Mouse (Mus musculus) cerebellum, adult 9-11 months (tissue): ENCODE measurements around the gene Phospho1.

Experiments used
- DNase-seq: peaks from one replicate; pipeline ENCODE4 v3.0.0; 2022

The Phospho1 gene

DNA sequence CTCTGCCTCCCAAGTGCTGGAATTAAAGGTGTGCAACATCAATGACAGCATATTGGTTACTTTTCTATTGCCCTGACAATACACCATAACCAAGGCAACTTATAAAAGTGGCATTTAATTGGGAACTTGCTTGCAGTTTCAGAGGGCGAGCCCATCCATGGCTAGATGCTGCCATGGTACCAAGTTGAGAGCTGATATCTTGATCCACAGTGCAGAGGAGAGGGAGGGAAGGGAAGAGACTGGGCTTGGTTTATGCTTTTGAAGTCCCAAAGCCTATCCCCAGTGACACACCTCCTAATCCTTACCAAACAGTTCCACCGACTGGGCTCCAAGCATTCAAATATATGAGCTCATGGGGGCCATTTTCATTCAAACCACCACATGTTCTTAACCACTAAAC lies 10.2 kb upstream of the Phospho1 start:
- no peak for DNase-seq

DNA sequence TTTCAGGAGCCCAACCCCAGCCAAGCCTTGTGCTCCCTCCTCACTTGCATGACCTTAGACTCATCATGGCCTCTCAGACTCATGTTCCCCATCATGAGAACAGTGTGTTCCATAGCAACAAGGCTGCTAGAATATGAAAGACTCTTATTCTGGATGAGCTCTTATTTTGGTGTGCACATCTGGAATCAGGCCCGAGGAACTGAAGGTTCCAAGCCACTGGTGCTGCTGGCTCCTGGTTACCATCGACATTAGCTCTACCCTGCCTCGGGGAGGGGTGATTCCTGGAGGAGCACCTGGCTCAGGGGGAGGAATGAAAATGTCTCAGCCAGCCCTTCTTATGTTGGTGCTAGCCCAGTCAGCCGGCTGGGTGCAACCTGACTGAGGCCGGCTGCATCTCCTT lies 9.4 kb upstream of the Phospho1 start:
- no peak for DNase-seq

DNA sequence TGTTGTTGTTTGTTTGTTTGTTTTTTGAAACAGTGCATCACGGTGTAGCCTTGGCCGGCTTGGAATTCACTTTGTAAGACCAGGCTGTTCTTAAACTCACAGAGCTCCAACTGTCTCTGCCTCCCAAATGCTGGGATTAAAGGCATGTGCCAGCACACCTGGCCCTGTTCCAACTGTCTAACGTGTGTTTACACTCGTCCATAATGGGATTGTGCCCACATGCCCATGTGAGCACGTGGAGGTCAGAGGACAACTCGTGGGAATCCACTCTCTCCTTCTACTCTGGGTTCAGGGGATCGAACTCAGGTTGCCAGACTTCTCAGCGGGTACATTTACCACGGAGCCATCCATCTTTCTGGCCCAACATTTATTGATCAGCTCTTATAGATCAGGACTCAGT lies 8.9 kb upstream of the Phospho1 start:
- DNase-seq, result no peak

DNA sequence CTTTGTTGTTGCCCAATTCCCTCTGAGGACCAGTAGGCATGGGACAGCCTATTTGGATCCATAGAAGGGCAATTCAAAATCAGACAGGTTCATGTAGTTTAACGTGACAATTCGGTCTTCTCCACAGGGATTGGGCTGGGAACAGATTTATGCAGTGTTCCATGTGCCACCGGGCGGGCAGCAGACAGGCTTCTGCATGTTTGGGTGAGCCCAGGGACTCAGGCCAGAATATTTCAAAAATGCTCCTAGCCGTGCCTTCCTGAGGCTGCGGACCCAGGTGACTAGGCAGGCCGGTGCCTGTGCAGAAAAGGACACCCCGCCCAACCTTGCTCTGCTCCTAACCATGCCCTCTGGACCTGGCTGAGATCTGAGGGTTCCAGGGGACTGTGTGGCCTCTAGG lies 5.2 kb upstream of the Phospho1 start:
- DNase-seq, result no peak

DNA sequence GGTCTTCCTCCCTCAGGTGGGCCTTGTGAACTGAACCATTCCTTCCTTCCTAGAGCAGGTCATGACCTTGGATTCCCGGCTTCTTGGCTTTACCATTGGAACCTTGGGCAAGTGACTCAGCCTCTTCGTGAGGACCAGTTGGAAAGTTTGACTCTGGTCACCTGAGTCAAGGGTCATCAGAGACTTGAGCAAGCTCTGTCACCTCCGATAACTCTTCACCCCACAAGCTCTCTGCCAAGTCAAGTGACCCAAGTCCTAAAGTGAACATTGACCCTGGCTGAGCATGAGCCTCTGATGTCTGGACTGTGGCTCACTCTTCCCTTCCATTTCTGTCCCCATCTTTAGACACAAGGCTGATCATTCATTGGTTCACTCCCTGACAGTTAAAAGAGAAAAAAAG lies 2.8 kb upstream of the Phospho1 start:
- DNase-seq, result peak; percentile 10

DNA sequence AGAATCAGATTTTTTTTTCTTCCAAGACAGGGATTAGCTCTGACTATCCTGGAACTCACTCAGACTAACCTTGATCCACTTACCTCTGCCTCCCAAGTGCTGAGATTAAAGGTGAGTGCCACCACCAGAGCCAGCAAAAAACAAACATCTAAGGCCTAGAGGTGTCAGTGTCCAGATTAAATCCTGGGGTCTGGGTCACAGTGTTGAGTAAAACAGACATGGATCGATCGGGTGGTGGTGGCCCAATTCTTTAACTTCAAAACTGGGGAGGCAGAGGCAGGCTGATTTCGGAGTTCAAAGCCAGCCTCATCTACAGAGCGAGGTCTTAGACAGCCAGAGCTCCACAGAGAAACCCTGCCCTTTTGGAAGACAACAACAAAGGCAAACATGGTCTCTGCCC lies 1.9 kb upstream of the Phospho1 start:
- DNase-seq, result peak; percentile 7

DNA sequence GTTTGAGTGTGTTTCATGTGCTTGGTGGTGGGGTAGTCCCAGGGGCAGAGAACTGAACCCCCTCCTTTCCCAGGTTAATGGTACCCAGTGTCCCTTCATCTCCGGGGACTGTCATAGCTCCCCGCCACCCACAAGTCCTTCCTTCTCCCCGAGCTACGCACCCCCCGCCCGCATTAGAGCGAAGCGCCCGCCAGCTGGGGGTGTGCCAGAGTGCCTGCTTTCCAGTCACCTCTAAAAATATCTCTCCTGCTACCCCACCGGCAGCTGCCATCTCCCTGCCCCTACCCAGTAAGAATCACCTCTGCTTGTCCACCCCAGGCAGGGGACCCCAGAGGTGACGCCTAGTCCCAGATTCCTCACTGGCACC lies 561 bp downstream of the Phospho1 start:
- DNase-seq, result peak; percentile 85

DNA sequence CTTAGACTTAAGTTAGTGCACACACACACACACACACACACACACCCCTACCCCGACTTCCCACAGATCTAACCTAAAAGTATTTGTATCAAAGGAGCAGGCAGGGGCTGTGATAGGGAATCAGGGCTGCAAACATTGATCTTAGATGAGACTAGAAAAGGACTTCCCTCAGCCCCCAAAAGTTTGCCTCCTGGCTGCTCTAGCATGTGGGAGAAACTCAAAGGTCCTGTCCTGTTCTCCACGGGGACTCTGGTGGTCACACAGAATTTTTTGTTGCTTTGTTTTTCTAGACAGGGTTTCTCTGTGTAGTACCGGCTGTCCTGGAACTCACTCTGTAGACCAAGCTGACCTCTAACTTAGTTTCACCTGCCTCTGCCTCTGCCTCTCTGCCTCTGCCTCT lies 1.3 kb downstream of the Phospho1 start:
- peak; percentile 8 for DNase-seq

DNA sequence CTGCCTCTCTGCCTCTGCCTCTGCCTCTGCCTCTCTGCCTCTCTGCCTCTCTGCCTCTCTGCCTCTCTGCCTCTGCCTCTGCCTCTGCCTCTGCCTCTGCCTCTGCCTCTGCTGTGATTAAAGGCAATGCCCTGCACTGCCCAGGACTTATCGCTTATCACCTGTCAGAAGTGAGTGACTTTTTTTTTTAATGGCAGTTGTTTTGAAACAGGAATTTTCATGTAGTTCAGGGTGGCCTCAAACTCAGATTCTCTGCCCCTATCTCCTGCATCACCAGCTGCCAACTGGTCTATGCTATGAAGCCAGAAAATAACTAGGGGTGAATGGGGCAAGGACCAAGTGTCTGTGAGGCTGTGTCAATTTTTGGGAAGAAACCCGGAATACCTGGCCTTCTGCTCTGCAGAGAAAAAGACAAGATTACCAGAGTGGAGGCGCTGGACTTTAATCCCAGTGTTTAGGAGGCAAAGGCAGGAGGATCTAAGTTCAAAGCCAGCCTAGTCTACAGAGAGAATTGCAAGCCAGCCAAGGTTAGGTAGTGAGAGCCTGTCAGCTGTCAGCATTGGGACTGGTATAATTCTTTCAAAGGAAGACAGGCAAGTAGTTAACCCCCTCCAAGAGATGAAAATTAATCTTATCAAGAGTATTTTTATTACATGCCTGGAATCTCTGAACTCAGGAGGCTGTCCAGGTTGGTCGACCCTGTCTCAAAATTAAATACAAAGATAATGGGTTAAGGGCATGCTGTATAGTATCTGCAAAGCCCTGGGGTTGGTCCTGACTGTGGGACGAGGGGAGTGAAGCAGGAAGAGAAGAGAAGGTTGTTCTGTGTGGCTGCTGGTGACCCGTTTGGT lies 2.2 kb downstream of the Phospho1 start:
- peak; percentile 12 for DNase-seq

DNA sequence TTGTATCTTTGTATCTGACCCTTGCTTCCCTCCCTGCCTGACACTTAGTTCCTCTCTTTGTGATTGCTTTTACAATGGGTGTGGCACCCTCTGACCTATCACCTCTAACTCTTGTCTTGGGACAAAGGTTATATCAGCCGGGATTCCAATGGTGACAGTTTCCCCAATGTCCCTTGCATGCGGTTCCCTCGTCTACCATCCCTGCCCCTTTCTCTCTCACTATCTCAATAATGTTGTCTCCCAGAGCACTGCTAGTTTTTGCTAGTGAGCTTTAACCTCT lies 2.8 kb downstream of the Phospho1 start:
- DNase-seq, result peak; percentile 4

DNA sequence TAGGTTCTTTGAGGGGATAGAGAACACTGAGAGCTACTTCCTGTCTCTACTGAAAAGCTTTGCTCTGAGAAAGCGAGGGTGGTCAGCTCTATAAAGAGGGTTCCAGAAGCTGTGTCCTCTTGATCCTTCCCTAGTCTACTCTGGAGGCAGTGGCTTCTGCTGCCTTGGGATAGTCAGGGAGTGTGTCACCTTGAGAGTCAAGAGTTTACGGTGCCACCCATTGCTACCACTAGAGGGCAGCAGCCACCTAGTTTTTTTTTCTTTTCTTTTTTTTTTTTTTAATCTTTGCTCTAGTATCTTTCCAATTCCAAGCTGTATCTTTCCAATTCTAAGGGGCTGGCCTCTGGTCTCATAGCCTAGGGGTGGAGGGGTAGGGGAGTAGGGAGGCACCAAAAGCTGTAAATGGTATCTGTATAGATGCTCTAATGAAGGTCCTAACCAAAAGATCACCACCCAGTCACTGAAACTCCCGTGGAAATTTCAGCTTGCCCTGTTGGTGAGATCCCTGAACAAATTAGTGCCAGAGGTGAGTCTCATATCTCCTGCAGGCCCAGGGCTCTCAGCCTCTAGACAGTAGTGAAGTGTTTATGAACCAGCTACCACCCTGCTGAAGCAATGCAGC lies 3.3 kb downstream of the Phospho1 start:
- peak; percentile 67 for DNase-seq

DNA sequence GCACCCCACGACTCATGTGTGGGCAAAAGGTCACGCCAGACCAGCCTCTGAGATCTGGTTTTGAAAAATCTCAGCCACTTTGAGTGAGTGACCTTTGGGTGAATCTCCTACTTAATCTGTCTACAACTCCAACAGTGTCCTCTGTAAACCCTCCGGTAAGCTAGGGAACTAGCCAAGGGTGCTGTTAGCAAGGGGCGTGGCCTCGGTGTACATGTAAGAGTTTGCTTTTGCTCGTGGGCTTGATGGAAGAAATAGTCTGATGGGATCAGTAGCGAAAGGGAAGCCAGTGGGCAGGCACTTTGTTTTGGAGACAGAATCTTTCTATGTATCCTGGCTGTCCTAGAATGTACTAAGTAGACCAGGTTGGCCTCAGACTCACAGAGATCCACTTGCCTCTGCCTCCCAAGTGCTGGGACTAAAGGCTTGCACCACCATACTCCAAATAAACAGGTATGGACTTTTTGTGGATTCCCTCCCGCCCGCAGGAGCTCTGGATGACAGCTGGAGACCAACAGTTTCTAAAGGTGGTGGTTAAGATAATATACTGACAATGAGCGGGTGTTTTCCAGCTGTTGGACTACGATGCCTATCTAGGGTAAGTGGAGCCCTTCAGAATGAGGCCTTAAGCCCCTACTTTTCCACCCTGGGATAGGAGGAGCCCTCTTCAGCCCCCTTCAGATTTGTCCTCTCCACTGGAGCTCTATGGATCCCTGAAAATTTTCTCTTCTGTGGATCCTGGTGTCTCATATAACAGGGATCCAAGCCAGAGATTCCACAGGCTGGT lies 4.1 kb downstream of the Phospho1 start:
- DNase-seq, result peak; percentile 10

DNA sequence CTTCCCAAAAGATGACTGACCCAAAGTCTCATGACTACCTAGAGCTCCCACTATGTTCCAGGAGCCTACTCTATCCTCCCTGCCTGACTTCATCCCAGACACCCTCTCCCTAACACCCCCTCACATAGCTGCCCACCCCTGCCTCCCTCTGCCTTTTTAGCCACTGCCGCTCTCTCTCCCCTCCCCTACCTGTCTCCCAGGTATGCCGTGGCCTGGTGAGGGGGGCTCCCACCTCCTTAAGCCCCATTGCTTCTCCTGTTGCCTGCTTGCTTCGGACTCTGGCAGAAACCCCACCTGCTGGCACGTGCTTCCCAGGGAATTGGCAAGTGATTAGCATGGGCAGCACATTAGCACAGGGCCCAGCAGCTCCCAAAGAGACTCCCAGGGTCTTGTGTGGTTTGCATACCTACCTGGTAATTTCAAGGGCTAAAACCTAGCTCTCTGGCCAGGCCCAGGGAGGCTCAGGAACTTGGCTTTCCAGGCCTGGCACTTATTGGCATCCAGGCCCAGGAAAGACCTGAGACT lies 5.3 kb downstream of the Phospho1 start:
- peak; percentile 14 for DNase-seq

DNA sequence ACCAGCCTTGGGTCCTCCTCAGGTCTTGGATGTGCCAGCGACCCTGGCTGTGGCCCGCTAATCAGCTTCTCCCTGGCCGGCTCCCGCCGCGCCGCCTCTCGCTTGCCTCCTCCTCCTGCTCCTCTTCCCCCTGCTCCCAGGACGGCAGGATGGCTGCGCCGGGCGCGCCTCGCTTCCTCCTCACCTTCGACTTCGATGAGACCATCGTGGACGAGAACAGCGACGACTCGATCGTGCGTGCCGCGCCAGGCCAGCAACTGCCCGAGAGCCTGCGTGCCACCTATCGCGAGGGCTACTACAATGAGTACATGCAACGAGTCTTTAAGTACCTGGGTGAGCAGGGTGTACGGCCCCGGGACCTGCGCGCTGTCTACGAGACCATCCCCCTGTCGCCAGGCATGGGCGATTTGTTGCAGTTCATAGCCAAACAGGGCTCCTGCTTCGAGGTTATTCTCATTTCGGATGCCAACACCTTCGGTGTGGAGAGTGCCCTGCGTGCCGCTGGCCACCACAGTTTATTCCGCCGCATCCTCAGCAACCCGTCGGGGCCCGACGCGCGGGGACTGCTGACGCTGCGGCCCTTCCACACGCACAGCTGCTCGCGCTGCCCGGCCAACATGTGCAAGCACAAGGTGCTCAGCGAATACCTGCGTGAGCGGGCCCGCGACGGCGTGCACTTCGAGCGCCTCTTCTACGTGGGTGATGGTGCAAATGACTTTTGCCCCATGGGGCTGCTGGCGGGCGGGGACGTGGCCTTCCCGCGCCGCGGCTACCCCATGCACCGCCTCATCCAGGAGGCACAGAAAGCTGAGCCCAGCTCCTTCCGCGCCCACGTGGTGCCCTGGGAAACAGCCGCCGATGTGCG lies 6.3 kb downstream of the Phospho1 start:
- DNase-seq, result peak; percentile 17

DNA sequence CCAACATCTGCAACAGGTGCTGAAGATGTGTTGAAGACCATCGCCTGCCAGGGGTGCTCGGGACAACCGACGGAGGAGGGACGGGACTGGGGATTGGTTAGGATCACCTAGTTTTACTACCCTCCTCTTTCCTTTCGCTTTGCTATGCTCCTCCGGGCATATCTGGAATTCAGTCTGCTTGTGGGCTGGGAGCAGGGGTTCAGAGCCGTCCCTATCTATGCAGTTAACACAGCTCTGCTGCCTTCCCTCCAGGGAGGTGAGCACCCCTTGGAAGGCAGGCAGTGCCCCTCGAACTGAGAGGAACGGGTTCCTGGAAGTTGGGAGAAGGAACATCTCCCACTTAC lies 6.9 kb downstream of the Phospho1 start:
- DNase-seq, result no peak

DNA sequence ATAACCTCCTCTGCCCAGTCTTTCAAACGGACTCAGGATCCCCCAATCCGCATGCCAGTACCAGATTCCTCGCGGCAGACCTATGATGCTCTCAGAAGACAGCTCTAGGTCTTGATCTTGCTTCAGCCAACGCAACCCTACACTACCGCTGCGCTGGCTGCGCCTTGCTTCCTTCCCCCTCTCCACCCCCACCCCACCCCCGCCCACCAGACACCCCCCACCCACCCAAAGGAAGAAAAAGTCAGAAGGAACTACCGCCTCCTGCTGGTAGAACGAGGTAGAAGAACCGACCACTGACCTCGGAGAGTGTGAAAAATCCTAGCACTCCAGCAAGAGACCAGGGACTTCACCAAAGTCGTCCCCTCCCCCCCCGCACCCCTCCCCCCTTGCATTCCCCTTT lies 7.3 kb downstream of the Phospho1 start:
- DNase-seq, result no peak

DNA sequence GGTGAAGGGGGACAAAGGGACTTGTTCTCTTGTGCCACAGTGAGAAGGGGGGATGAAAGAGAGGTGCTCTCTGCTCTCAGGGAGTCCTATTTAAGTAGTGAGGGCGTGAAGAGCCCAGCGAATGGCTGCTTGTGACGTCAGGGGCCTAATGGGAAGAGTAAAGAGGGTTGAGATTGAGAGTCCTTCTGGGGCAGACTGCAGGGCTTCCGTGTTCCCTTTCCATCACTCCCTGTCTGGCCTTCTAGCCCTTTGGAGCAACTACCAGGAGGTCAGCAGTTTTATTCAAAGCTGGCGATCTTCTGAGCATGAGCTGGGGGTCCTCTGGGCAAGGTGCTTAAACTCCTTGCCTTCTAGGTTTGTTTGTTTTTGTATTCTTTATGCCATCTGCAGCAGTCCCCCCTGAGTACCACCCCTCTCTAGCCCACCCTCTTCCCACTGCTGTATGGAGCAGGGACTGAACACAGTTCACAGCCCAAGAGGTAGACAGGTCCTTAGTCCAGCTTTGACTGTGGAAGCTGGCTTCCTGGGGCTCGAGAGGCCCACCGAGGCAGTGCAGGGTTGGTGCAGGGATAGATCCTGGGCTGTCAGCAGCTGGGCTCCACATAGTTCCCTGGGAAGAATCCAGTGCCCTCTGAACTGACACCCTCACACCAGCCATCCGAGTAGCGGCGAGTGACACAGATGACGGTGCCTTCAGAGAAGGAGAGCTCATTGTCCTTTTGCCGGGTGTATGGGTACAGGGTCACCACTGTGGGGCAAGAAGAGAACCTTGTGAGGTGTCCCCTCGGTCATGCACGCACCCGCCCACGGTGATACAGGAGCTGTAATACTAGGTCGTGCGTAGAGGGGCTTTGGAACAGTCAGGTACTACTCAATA lies 8.1 kb downstream of the Phospho1 start:
- no peak for DNase-seq

DNA sequence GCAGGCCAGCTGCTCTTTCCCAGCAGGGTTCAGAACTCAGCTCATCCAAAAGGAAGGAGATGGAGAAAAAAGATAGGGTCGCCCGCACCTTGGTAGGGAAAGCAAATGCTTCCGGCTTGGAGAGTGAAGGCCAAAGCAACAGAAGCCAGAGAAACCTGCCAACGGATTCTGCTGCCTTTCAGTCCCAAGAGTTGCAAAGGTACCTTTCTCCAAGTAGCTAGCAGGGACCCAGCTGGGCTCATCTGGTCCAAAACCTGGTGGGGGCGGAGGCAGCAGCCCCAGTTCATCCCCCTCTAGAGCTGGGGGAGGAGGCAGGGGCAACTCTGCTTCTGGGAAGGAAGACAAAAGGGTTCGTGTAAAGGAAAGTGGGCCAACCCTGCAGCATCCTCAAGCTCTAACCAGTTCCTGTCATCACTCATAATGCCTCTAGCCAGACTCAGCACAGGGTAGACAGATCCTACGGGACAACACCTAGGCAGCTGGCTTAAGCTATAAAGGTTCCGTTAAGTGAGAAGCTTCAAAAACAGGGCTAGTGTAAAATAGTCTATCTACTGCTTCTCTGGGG lies 8.8 kb downstream of the Phospho1 start:
- no peak for DNase-seq

DNA sequence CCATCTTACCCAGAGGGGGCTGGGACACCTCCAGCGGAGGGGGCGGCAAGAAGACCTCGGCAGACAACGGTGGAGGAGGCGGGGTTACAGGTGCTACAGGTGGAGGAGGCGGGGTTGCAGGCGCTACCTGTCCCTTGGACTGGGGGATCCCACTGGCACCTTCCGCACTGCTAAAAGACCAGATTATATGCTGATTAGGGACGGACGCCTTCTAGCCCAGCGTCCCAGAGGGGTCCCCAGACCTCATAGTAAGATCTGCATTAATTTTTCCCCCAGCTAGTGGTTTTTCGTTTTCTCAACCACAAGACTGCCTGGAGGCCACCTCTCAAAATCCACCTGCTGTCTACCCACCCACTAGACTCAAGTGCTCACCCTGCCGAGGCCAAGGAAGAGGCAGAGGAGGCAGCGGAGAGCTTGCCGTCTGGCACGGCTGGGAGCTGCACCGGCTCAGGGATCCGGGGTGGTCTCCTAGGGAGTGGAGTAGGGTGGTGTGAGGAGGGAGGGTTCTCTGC lies 9.4 kb downstream of the Phospho1 start:
- no peak for DNase-seq

DNA sequence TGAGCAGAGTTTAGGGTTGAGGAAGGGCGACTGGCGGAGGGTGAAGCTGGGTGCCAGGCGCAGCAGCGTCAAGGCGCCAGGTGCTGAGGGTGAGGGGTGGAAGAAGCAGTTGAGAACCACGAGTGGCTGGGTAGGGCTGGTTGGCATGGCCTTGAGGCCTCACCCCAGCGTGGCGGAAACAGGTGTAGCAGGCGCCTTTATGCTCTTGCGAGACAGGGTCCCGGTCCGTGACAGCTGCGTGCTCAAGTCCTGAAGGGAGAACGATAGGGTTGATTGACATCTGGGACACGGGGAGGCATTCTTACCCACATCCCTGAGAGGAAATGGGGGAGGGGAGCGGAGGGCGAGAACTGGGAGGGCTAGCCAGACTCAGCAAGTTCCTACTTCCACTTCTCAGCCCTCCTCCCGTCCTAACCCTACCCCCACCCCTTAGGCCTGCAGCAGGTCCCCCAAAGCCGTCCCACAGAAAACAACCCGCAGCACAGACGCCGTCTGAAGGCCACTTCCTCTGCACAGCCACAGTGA lies 9.9 kb downstream of the Phospho1 start:
- no peak for DNase-seq
